Mouse (Mus musculus) intestine, embryonic 15.5 days (tissue): ENCODE measurements around the gene Atp6v1b1. TPM values are rescaled to one million over a fixed set of nuclear protein-coding genes. Genes with fewer than 3 reads are reported as not detected.

Source experiments
- ATAC-seq: fragments of 200-750 bp; cut with Nextera tagmentation; 2 replicates; pipeline ENCODE4 v1.8.0; 2017; ENCODE audit warnings: moderate TSS enrichment, moderate library complexity
- H3K27ac ChIP-seq: fragments of 300-500 bp; sonication (generic); 2 replicates; pipeline ENCODE4 v1.5.1; 2015; ENCODE audit warnings: mild to moderate bottlenecking, inconsistent platforms
- H3K27me3 ChIP-seq: fragments of 300-500 bp; sonication (generic); replicated peaks from 2 replicates; pipeline ENCODE4 v1.6.1; 2015; ENCODE audit warnings: inconsistent platforms
- H3K36me3 ChIP-seq: fragments of 300-500 bp; sonication (generic); 2 replicates; pipeline ENCODE4 v1.6.1; 2015; ENCODE audit warnings: inconsistent platforms
- H3K4me1 ChIP-seq: fragments of 300-500 bp; sonication (generic); replicated peaks from 2 replicates; pipeline ENCODE4 v1.6.1; 2015; ENCODE audit warnings: inconsistent platforms
- H3K4me2 ChIP-seq: fragments of 300-500 bp; sonication (generic); replicated peaks from 2 replicates; pipeline ENCODE4 v1.6.1; 2015; ENCODE audit warnings: mild to moderate bottlenecking, inconsistent platforms
- H3K4me3 ChIP-seq: fragments of 300-500 bp; sonication (generic); replicated peaks from 2 replicates; pipeline ENCODE4 v1.5.1; 2015; ENCODE audit warnings: inconsistent platforms
- H3K9ac ChIP-seq: fragments of 300-500 bp; sonication (generic); 2 replicates; pipeline ENCODE4 v1.6.1; 2015; ENCODE audit warnings: inconsistent platforms
- H3K9me3 ChIP-seq: fragments of 300-500 bp; sonication (generic); 2 replicates; pipeline ENCODE4 v1.6.1; 2016; ENCODE audit warnings: inconsistent platforms
- WGBS: fragments of 180-500 bp; shearing (Covaris S2); methylation state at CpG from one replicate; pipeline ENCODE4 v1.1.7; 2015; 5-methylcytosine and 5-hydroxymethylcytosine counted together
- polyA plus RNA-seq: library from polyadenylated mRNA; unstranded; fragments of >200 nt; fragmentation: Nextera tagmentation; extraction: Ambion mirVana; gene quantifications from 2 replicates; pipeline ENCODE4 v1.2.1, GENCODE M21; 2015

Gene Atp6v1b1
- polyA plus RNA-seq, 1 experiment from 2014 or later = 0.08 TPM

DNA sequence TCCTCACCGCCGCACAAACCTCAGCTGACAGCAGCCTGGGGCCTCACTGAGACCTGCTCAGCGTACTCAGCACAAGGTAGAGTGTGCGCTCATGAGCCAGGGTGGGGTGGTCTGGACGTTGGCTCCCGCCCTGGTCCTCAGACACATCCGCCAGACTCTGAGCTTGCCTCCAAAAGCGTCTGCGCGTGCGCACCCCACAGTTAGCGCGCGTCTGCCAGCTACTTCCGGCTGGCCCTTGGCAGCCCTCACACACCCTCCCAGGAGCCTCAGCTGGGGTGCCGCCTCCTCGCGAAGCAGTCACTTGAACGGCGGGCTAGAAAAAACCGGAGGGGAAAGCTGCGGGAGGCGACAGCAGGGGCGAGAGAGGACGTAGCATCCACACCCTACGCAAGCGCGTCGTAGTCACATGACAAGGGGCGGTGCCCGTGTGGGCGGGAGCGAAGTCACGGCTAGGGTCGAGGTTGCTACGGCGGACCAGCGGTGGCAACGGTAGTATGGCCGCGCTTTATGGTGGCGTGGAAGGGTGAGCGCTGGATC, 52.0 kb downstream of the Atp6v1b1 start, which contains the start of gene Nagk:
Gene Nagk, plus strand, starts transcription at position 223 of the 537 bp plus-strand sequence.
- H3K36me3 ChIP-seq = no peaks in the 10 kb centered on the region
- under 1% methylated on average over 43 of the region's 43 CpGs for WGBS
- H3K27ac ChIP-seq = peak within 1 kb of the TSS; percentile 97
- peak within 1 kb of the TSS; percentile 82 for H3K4me3 ChIP-seq
- no peaks in the 10 kb centered on the region for H3K9me3 ChIP-seq
- ATAC-seq = peak; percentile 95
- peaks cover 9% of the 10 kb centered on the region for H3K4me1 ChIP-seq
- peak within 1 kb of the TSS; percentile 83 for H3K9ac ChIP-seq
- no peaks in the 10 kb centered on the region for H3K27me3 ChIP-seq
- H3K4me2 ChIP-seq = peak within 1 kb of the TSS; percentile 92

DNA sequence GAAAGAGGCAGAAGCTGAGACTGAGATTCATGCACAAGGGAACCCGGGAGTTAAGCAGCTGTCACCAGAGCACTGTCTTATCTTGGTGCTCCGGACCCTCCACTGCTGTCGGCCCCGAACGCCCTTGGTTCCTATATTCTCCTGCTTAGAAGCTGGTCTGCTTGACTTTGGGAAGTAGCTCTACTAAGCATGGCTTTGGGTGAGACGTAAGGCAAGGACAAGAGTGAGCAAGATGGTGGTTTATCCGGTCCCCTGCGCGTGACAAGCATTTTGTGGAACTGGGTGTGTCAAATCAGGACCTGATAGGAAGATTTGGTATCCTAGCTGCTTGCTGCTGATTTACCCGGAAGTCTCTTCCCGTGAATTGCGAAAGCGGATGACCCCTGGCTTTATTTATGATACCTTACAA, 52.7 kb downstream of the Atp6v1b1 start:
- Histone ChIP-seq H3K36me3 (peaks cover 5% of the 10 kb centered on the region), H3K9me3 (no peaks in the 10 kb centered on the region), H3K4me2 (peak overlapping the region; percentile 92), H3K27me3 (no peaks in the 10 kb centered on the region), H3K4me3 (peak overlapping the region; percentile 82), H3K27ac (peak overlapping the region; percentile 97), H3K9ac (peak overlapping the region; percentile 83), H3K4me1 (peaks cover 9% of the 10 kb centered on the region)
- 5% methylated on average over 13 of the region's 13 CpGs for WGBS
- peak; percentile 59 for ATAC-seq

DNA sequence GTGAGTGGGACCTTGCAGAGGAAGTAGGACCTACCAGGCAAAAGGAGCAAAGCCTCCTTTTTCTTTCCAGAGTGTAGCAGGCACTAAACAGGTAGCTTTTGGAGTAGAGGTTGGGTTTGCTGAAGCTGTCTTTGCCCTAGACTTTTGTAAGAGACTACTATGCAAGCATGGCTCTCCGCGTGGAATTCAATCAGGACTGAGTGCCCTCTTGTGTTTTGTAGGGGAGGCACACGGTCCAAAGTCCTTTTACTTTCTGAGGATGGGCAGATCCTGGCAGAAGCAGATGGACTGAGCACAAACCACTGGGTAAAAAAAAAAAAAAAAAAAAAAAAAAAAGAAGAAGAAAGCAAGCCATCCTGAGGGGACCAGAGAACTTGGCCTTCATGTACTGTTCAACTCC, 53.9 kb downstream of the Atp6v1b1 start:
- H3K27ac ChIP-seq = no peak overlapping the region
- no peak for ATAC-seq
- peaks cover 9% of the 10 kb centered on the region for H3K4me1 ChIP-seq
- H3K4me3 ChIP-seq = no peak overlapping the region
- no peaks in the 10 kb centered on the region for H3K9me3 ChIP-seq
- H3K36me3 ChIP-seq = peaks cover 14% of the 10 kb centered on the region
- no peaks in the 10 kb centered on the region for H3K27me3 ChIP-seq
- peak overlapping the region; percentile 14; the same call in 1 of the 2 replicates for H3K4me2 ChIP-seq
- WGBS = 50% methylated on average over 3 of the region's 3 CpGs
- no peak overlapping the region for H3K9ac ChIP-seq

DNA sequence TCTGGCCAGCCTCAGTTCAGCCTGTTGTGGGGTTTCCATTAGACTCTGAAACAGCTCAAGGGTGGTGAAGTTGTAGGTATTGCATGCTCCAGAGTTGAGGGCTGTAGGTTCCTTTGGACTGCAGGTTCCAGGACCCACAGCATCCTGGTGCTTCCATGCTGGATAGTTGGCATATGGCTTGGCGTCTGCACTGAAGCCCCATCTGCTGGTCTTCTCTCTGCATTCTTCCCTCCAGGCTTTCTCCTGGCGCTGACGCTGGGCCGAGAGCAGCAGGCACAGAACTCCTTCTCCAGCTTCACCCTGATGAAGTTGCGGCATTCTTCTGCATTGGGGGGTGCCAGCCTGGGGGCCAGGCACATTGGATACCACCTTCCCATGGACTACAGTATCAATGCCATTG, 59.2 kb downstream of the Atp6v1b1 start:
- Histone ChIP-seq H3K4me2 (no peak overlapping the region), H3K36me3 (peaks cover 14% of the 10 kb centered on the region), H3K9ac (no peak overlapping the region), H3K27me3 (no peaks in the 10 kb centered on the region), H3K27ac (no peak overlapping the region), H3K9me3 (no peaks in the 10 kb centered on the region), H3K4me1 (0 out of 2 replicates have a peak, but pooled peaks cover 1% of the 10 kb centered on the region), H3K4me3 (no peak overlapping the region)
- no peak for ATAC-seq
- 92% methylated on average over 5 of the region's 5 CpGs for WGBS

DNA sequence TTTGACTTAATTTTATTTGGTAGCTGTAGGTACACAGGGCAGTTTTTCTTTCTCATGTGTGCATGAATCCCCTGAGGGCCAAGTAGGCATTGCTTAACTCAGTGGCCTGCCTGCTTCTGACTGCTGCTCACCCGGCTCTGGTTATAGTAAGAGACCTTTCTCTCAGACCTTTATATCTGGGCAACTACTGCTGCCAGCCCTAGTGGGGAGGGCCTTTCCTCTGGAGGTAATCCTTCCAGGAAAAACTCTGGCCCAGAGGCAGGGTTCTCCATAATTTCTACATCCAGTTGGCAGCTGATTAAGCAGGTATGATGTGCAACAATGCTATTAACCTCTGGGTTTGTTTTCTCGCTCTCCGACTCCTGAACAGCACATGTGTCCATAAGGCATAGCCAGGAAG, 60.1 kb downstream of the Atp6v1b1 start:
- ATAC-seq = no peak
- Histone ChIP-seq H3K4me1 (no peaks in the 10 kb centered on the region), H3K9ac (no peak overlapping the region), H3K4me2 (no peak overlapping the region), H3K4me3 (no peak overlapping the region), H3K36me3 (peaks cover 19% of the 10 kb centered on the region), H3K9me3 (no peaks in the 10 kb centered on the region), H3K27ac (no peak overlapping the region), H3K27me3 (no peaks in the 10 kb centered on the region)
- 91% methylated on average over 3 of the region's 3 CpGs for WGBS

Other genes starting within 250 kb of the Atp6v1b1 start
- 68.8 and 73.3 TPM in 2 replicates for gene Dguok, start 236.0 kb upstream of the Atp6v1b1 start, polyA plus RNA-seq
- gene Actg2, start 206.7 kb upstream of the Atp6v1b1 start, polyA plus RNA-seq = 1,278 and 1,309 TPM in 2 replicates
- 26.4 and 26.5 TPM in 2 replicates for gene Stambp, start 170.3 kb upstream of the Atp6v1b1 start, polyA plus RNA-seq
- gene Clec4f, start 86.8 kb upstream of the Atp6v1b1 start, polyA plus RNA-seq = 0.09 and 0.15 TPM in 2 replicates
- not detected in 2 replicates for gene Cd207, start 65.1 kb upstream of the Atp6v1b1 start, polyA plus RNA-seq
- gene Vax2, start 31.7 kb upstream of the Atp6v1b1 start, polyA plus RNA-seq = not detected in 2 replicates
- 0.13 TPM in 1 of 2 replicates, not detected in the other for gene Ankrd53, start 19.7 kb downstream of the Atp6v1b1 start, polyA plus RNA-seq
- 84.2 and 86.4 TPM in 2 replicates for gene Tex261, start 32.8 kb downstream of the Atp6v1b1 start, polyA plus RNA-seq
- 90.4 and 98.4 TPM in 2 replicates for gene Nagk, start 52.0 kb downstream of the Atp6v1b1 start, polyA plus RNA-seq
- gene Paip2b, start 88.8 kb downstream of the Atp6v1b1 start, polyA plus RNA-seq = 15.7 and 15.9 TPM in 2 replicates
- 43.3 and 49.9 TPM in 2 replicates for gene Zfp638, start 124.1 kb downstream of the Atp6v1b1 start, polyA plus RNA-seq